Mouse (Mus musculus): ENCODE data around the gene Wdr62. TPM values are rescaled to one million over a fixed set of nuclear protein-coding genes. Genes with fewer than 3 reads are reported as not detected.
"Not testable (repeated sequence)": the region's sequence is repeated elsewhere in the genome, so short reads cannot be mapped to it uniquely, and the experiment has no call there.

Wdr62 gene
- total RNA-seq, 4 experiments from 2014 or later: 0.41 to 1.5 (median 0.84) TPM

DNA sequence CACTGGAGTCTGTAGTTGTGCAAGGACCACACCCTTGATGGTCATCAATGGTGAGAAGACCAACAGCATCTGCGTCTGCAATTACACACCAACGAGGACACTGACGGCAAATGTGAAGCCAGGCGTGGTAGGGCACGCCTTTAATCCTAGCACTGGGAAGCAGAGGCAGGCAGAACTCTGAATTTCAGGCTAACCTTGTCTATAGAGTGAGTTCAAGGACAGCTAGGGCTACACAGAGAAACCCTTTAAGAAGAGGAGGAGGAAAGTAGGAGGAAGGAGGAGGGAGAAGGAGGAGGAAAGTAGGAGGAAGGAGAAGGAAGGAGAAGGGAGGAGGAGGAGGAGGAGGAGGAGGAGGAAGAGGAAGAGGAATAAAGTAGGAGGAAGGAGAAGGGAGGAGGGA lies 14.7 kb downstream of the Wdr62 start:
- DNase-seq (ENCODE audit: low spot score): no peak

DNA sequence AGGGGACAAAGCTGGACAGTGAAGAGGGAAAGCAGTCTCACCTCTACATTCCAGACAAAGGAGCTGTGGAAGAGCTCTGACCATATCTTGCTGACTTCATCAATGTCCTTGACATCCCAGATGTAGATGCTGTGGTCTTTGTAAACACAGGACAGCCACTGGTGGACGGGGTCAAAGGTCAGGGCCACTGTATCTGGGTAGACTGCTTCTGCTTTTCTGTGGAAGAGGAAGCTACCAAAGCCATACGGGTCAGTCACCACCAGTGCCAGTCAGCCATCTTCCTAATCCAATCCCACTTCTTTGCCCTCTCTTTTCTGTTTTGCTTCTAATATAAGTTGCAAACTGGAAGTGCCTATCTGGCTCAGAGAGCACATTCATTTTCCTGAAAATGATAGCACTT lies 15.2 kb downstream of the Wdr62 start:
- DNase-seq (ENCODE audit: low spot score): no peak

DNA sequence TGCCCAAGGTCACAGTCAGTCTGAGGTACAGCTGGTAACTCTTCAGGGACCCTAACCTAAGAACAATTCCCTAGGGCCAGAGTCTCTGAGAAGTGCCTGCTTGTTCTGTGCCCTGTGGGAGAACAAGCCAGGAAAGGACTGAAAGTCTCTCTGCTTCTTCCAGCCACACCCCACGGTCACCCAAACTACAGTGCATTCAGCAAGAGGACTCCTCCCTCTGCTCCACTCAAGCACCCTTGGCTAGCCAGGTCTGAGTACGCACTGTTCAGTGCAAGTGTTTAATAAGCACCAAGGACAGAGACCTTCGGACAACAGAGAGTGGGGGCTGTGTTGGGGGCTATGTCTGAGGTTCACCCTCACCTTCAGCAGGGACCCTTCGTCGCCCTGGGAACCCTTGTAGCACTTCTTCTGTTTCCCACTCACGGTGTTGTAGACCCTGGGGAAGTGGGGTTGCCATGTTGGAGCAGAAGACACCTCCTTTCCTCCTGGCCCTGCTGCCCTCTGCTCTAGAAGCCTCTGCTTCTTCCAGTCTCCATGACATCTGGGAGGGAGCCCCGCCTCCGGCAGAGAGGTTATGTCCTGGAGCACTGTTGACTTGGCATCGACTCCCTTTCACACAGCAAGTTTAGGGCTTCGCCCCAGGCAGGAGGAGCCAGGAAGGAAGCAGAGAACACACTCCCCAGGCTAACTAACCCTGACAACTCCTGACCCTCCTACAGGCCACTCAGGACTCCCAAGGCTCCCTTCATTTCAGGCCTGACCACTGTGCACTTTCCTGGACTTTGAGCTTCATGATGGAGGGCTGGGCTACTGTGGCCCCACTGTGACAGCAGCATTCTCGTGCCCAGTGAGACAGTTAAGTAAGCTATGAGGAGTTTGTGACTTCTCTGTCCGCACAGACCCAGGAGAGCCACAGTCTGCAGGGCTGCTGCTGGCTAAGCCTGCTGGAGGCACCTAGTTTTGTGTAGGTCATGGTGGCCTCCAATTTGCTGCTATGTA lies 28.0 kb downstream of the Wdr62 start:
- peak; percentile 3 for DNase-seq (ENCODE audit: low spot score)

DNA sequence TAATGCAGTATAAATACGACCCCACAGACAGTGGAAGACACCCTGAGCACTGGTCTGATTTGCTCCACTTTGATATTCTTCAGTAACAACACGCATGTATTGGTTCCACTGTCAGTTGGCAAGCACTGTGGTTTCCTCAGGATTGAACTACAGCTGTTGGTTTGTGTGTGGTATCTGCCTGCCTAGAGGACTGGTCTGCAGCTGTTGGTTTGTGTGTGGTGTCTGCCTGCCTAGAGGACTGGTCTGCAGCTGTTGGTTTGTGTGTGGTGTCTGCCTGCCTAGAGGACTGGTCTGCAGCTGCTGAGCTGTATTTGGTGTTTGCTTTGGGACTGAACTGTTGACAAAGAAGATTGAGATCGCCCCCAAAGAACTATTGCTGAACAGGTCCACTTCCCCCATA lies 42.8 kb downstream of the Wdr62 start:
- DNase-seq (ENCODE audit: low spot score): not testable (repeated sequence)

DNA sequence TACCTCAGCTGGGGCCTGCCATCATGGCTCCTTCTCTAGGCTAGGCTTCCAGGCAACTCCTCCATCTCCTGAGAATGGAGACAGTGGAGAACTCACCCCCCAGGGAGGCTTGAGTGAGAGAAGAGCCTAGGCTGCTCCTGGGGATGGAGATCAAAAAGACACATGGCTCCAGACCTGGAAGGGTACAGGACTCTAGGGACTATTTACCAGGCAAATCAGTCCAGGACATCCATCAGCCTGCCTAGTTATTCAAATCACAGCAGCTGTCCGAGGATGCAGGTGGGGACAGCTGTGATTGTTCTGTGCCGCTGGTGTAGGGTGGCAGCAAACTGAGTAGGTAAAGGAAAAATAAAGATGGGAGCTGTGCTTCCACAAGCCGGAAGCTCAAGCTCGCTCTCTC lies 44.6 kb downstream of the Wdr62 start, which contains the start of gene Ovol3:
TSS of gene Ovol3 (minus strand) at position 101 of the 400 bp plus-strand sequence.
- DNase-seq (ENCODE audit: low spot score): no peak

DNA sequence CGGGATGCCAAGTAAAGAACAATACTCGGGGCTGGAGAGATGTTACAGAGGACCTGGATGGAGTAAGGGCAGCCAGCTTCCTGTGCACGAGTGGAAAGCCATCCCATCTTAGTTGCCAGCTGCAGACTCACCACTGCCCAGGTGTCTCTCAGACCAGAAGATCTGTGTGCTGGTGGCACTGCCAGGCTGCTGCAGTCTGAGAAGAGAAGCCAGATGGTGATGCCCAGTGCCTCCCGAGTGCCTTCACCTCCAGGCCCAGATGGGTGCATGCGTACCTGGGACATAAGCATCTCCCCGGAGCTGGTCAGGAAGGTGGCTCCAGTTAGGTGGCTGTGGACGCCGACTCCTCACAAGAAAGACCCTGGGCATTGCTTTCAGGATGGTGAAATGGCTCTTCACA lies 45.1 kb downstream of the Wdr62 start:
- DNase-seq (ENCODE audit: low spot score): no peak

DNA sequence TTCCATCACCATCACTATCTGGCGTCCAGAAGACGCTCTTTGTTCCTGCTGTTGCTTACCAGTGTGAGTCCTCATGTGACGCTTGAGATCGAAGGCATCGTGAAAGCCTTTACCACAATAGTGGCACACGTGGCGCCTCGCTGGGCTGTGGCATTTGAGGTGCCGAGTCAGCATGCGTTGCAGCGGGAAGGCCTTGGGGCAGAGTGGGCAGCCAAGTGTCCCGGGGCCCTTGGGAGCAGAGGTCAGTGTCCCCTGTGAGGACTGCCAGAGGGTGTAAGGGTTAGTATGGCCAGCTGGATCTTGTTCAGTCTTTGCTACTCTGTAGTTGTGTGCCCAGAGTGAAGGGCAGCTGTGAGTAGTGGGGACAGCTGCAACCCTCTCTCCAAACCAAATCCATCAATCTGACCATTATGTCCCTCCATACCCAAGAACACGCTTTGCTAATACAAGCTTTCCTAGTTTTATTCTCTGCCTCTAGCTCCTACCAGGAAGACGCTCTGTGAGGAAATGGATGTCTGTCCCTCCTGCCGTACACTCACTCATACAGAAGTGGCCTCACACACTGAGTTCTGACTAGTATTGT lies 45.9 kb downstream of the Wdr62 start:
- DNase-seq (ENCODE audit: low spot score): no peak

DNA sequence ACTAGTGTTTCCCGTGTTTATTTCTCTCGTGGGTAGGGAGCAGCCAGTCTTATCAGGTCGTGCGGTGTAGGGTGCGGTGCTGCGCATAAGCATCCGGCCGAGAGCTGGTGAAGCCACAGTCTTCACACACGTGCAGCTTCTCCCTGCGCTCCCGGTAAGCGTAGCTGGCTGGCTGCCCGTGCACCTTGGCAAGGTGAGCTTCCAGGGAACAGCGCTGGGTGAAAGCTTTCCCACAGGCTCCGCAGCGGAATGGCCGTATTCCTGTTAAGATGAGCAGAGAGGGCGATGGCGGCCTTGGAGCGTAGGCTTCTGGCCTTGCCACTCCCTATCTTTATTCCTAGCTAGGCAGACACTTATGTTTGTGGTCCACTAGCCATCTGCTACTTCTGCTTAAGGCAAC lies 46.8 kb downstream of the Wdr62 start:
- no peak for DNase-seq (ENCODE audit: low spot score)

DNA sequence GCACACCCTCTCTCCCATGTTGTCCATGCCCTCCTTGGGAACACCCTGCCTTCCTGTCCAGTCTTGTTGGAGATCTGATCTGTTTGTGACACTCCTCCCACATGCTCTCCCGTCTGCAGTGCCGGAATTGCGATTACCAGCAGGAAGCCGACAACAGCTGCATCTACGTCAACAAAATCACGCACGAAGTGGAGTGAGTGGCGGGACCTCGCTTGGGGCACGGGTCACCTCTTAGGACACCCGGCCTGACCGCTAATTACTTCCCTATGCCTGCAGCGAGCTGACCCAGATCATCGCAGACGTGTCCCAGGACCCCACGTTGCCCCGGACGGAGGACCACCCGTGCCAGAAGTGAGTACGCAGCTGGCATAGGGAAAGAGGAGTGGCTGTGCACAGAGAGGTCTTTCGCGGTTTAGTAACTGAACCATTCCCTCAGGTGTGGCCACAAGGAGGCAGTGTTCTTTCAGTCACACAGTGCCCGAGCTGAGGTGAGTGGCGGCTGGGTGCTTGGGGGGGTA lies 47.5 kb downstream of the Wdr62 start:
- peak; percentile 17 for DNase-seq (ENCODE audit: low spot score)

DNA sequence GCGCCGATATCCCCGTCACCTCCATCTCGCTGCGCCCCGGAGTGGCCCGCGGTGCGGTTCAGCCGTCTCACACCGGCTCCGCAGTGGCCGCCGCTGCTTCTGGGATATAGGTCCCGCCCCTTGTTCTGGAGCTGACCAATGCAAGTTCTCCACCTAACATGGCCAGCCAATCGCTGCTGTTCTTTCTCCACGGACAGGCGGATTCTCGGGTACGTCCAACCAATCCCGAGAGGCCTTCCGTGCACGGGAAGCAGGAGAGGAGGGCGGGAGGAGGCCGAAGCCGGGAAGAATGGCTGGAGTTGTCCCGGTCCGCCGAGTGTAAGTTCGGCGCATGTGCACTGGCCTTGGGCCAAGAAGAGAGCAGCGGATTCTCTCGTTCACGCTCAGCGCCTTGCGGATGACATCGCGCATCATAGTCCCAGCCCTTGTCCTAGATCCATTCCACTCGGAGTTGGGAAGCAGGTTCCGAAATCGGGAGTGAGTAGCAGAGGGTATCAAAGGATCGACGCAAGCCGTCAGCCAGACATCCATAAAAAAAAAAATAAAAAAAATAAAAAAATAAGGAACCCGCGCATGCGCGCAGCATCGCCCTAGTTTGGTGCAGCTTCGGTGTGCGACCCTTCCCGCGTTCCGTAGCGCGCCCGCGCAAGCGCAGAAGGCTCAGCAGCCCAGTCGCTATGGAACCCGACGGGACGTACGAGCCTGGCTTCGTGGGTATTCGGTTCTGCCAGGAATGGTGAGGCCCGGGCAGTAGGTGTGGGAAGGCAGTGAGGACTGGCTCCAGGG lies 48.4 kb downstream of the Wdr62 start, which contains the start of the genes Polr2i and Tbcb:
TSS of gene Polr2i (plus strand) at position 280 of the 786 bp plus-strand sequence.
TSS of gene Tbcb (minus strand) at position 604 of the 786 bp plus-strand sequence.
- peak; percentile 98 for DNase-seq (ENCODE audit: low spot score)

DNA sequence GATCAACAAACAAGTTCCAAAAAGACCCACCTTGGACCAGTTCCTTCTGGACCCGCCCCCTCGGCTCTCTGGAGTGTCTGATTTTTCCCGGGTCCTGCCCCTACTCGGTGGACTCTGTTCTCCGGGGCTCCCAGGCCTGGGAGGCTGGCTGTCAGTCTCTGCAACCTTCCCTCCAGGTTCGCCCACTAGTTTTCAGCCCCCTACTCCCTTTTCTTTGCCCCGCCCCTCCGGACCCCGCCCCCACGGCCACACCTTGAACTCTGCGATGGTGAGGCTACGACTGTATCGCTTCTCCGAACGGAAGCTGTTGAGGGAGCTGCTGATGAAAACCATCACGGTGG lies 48.9 kb downstream of the Wdr62 start:
- DNase-seq (ENCODE audit: low spot score): no peak

DNA sequence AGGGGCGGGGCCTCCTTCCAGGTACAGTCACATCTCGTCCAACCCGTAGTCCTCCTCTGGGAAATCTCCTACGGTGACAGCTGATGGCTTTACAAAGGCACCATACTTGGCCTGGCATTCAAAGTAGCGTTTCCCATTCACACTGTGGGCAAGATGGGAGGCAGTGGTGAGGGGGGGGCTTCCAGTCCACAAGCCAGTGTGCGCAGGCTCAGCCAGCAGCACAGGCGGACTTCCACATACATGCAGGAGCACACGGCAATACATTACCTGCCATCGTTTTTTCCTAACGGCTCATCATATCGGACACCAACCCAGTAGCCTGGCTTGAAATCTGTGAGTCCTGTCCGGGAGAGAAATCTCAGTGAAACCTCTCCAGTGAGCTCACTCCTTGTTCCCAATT lies 56.0 kb downstream of the Wdr62 start:
- DNase-seq (ENCODE audit: low spot score): no peak

DNA sequence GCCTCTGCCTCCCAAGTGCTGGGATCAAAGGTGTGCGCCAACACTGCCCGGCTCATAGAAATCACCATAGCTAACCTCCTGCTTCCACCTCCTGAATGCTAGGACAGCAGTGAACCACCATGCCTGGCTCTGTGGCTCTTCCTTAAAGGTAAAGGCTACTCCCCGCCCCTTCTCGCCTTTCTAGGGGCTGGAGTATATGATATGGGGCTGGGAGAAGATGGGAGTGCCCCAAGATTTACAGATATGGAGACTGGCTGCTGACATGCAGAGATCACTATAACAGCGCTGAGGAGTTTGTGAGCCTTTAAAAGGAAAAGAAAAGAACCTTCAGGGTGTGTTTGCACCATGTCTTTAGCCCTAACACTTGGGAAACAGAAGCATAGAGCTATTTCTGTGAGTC lies 58.0 kb downstream of the Wdr62 start:
- DNase-seq (ENCODE audit: low spot score): no peak

DNA sequence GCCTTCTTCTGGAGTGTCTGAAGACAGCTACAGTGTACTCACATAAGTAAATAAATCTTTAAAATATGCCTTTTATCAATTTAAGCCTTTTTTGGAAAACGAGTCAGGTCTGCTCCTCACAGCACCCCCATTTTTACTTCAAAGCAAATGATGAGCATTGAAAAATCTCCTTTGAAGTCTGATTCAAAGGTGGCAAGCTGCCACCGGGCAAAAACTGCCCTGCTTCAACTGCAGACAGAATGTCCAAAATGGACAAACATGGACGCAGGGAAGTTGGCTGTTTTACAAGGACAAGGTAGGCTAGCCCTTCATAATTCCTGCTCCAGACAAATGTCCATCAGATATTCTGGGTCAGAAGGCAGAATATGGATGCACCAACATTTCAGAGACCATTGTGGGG lies 58.8 kb downstream of the Wdr62 start:
- no peak for DNase-seq (ENCODE audit: low spot score)

DNA sequence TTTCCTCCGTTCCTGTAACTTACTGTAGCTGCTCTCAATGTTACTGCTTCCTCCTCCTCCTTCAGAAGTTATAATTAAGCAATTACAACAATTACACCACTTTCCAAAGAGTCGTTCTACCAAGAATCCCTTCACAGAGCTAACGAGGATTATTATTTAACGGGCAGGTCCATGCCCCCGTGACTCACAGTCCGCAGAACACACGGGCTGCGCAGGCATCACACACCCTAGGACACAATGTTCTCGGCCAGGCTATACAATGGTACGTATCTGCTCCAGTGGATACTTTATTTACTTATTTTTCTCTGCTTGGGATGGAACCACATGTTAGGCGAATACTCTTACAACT lies 60.2 kb downstream of the Wdr62 start:
- no peak for DNase-seq (ENCODE audit: low spot score)

DNA sequence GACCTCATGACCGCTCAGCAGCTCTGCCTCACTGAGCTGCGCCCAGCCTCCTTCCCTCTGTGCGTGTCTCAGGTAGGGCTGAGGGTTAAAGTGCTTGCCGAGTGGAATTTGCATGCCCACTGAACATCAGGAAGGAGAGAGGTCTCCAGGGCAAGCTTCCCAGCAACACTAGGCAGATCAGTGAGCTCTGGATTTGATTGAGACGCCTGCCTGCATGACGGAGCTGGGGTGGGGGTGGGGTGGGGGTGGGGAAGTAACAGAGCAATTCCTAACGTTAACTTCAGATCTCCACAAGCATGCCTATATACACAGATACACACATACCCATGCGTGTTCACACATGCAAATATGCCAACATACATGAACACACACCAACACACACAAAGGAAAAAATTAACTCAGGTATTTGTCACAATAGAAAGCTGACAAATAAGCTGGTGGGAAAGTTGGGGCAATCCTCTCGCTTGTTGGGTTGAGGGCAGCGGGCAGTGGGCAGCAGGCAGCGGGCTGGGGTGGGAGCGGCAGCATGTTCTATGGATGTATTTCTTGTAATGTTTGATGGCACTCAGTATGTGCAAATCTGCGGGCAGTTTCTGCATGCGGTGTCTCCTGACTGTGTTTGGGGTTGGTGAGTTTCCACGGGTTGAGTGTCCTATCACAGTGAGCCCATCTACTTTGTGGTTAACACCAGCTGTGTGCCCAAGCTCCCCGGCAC lies 60.8 kb downstream of the Wdr62 start:
- DNase-seq (ENCODE audit: low spot score): peak; percentile 35

DNA sequence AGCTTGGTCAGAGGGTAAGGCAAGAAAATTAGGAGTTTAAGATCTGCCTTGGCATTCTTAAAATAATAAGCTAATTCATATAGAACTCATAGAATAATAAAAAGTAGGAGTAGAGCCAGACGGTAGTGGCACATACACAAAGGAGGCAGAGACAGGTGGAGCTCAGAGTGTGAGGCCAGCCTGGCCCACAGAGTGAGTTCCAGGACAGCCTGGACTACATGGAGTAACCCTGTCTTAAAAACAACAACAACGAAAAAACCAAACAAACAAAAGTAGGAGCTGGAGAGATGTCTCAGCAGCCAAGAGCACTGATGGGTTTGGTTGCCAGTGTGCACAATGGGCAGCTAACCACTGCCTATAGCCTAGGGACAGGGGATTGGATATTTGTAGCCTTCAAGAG lies 62.9 kb downstream of the Wdr62 start:
- DNase-seq (ENCODE audit: low spot score): no peak

DNA sequence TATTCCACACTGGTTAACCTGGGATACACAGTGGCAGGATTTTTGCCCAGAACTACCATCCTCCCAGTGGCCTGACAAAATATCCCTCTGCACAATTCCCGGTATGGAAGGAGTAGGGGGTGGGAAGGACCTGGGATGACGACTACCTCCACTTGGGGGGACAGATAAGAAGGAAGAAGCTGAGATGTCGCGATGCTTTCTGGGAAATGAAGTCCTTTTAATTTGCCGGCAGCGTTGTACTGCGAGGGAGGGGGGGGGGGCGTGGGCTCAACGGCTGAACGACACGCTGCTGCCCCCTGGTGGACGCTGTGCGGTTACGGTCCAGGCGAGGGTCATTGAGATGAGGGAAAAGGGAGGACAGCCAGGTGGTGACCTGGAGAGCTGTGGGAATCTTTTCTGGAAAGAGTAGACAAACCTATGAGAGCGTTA lies 63.5 kb downstream of the Wdr62 start:
- DNase-seq (ENCODE audit: low spot score): peak; percentile 76

DNA sequence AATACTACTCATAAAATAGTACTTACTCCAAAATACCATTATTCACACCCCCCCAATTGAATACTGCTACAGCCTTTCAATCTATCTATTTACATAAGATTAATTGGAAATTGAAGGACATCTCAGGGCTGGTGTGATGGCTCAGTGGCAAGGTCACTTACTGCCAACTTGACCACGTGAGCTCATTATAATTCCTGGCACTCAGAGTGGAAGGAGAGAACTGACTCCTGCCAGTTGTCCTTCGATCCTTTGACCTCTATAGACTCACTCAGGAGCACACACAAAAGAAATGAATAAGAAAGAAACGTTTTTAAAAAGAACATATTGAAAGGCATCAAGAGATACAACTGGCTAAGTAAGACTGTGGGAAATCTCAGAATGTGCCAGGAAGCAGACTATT lies 64.3 kb downstream of the Wdr62 start:
- DNase-seq (ENCODE audit: low spot score): no peak

DNA sequence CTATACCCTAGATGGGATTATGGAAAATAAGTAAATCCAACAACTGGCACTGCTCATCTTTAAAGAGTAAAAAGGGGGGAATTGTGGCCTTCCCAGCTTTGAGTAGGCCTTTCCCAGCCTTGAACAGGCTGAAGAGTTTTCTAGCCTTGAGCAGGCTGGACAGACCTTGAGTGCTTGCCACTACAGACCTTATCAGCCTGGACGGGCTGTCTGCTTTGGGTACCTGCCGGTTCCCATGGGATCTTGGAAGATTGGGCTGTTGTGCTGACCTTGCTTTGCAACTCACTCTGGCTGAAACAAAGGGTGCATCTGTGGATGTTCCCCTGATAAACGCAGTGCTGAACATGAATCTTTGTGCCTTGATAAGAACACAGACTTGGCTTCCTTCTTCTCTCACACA lies 66.3 kb downstream of the Wdr62 start:
- DNase-seq (ENCODE audit: low spot score): no peak

DNA sequence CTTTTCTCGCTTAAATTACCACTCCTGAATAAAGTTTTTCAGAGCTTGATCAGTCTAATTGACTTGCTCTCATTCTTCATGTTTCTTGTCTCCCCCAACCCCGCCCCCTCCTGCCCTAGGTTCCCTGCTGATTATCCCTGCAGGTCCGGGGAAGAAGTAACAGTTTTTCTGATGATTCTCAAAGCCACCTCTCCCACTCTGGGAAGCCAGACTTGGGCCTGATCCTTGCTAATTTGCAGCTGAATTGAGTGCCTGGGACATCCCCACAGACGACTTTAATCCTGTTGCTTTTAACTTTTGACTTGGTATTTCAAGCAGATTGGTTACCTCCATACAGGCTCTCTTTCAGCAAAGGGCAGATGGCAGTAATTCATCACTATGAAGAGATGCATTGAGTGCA lies 69.2 kb downstream of the Wdr62 start:
- no peak for DNase-seq (ENCODE audit: low spot score)
